Mouse (Mus musculus): ENCODE results near the gene Cat. TPM values are rescaled to one million over a fixed set of nuclear protein-coding genes. Genes with fewer than 3 reads are reported as not detected.

Gene Cat
- 245 and 267 TPM in 2 replicates for polyA plus RNA-seq (2015; fragmentation: Nextera tagmentation; extraction: Ambion mirVana)

GRCm38 (mm10) chr2:103484617-103485401, at the start of gene Cat:
Gene Cat, minus strand, starts transcription at chr2:103485160.
- Histone ChIP-seq H3K27ac (ENCODE audit: low read depth) (peak within 1 kb of the TSS; percentile 100), H3K27me3 (ENCODE audit: insufficient read depth, low read length) (no peaks in the 10 kb centered on the region), H3K4me3 (ENCODE audit: low read depth, low read length) (peak within 1 kb of the TSS; percentile 92), H3K9me3 (ENCODE audit: low read length) (no peaks in the 10 kb centered on the region), H3K4me2 (ENCODE audit: low read depth, low read length) (peak within 1 kb of the TSS; percentile 75), H3K9ac (replicated peaks) (peak within 1 kb of the TSS; percentile 95), H3K36me3 (replicated peaks; ENCODE audit: insufficient read depth, low read length) (peaks cover 8% of the 10 kb centered on the region; the same call in 1 of the 2 replicates), H3K4me1 (ENCODE audit: insufficient read depth) (peaks cover 31% of the 10 kb centered on the region)
- ATAC-seq (peak; percentile 91), DNase-seq (peak; percentile 96)
- WGBS (ENCODE audit: insufficient replicate concordance), result under 1% methylated on average over 40 of the region's 41 CpGs
- TF ChIP-seq EP300 (IDR thresholded peaks at IDR 0.05; ENCODE audit: low read depth) (peak; percentile 48), CTCF (IDR thresholded peaks at IDR 0.05; ENCODE audit: low read depth) (no peak)

- Histone ChIP-seq H3K4me3 (ENCODE audit: low read depth, low read length) (no peak overlapping the region), H3K36me3 (replicated peaks; ENCODE audit: insufficient read depth, low read length) (no peaks in the 10 kb centered on the region), H3K4me1 (ENCODE audit: insufficient read depth) (no peaks in the 10 kb centered on the region), H3K4me2 (ENCODE audit: low read depth, low read length) (no peak overlapping the region), H3K9me3 (ENCODE audit: low read length) (no peaks in the 10 kb centered on the region), H3K27ac (ENCODE audit: low read depth) (no peak overlapping the region), H3K27me3 (ENCODE audit: insufficient read depth, low read length) (no peaks in the 10 kb centered on the region), H3K9ac (replicated peaks) (no peak overlapping the region)
- no peak for DNase-seq
- WGBS (ENCODE audit: insufficient replicate concordance), result 70% methylated on average over 1 of the region's 1 CpGs
- no peak for ATAC-seq
- no peak for TF ChIP-seq EP300 (IDR thresholded peaks at IDR 0.05; ENCODE audit: low read depth)
- no peak for TF ChIP-seq CTCF (IDR thresholded peaks at IDR 0.05; ENCODE audit: low read depth)
Observed at GRCm38 (mm10) chr2:103525596-103525995, 40.6 kb upstream of the Cat start.

GRCm38 (mm10) chr2:103516472-103516871, 31.5 kb upstream of the Cat start:
- WGBS (ENCODE audit: insufficient replicate concordance), result 49% methylated on average over 1 of the region's 1 CpGs
- H3K4me1 ChIP-seq (ENCODE audit: insufficient read depth), result no peaks in the 10 kb centered on the region
- H3K9ac ChIP-seq (replicated peaks), result no peak overlapping the region
- DNase-seq (no peak), ATAC-seq (peak; percentile 81)
- TF ChIP-seq CTCF (IDR thresholded peaks at IDR 0.05; ENCODE audit: low read depth) (no peak), EP300 (IDR thresholded peaks at IDR 0.05; ENCODE audit: low read depth) (peak; percentile 57)
- no peaks in the 10 kb centered on the region for H3K9me3 ChIP-seq (ENCODE audit: low read length)
- peak overlapping the region; percentile 63; the same call in 1 of the 2 replicates for H3K27ac ChIP-seq (ENCODE audit: low read depth)
- no peak overlapping the region for H3K4me2 ChIP-seq (ENCODE audit: low read depth, low read length)
- H3K4me3 ChIP-seq (ENCODE audit: low read depth, low read length), result no peak overlapping the region
- no peaks in the 10 kb centered on the region for H3K27me3 ChIP-seq (ENCODE audit: insufficient read depth, low read length)
- no peaks in the 10 kb centered on the region for H3K36me3 ChIP-seq (replicated peaks; ENCODE audit: insufficient read depth, low read length)

- 68% methylated on average over 6 of the region's 6 CpGs for WGBS (ENCODE audit: insufficient replicate concordance)
- no peaks in the 10 kb centered on the region for H3K4me1 ChIP-seq (ENCODE audit: insufficient read depth)
- ATAC-seq (no peak), DNase-seq (no peak)
- no peak overlapping the region for H3K4me3 ChIP-seq (ENCODE audit: low read depth, low read length)
- no peaks in the 10 kb centered on the region for H3K27me3 ChIP-seq (ENCODE audit: insufficient read depth, low read length)
- no peak for TF ChIP-seq CTCF (IDR thresholded peaks at IDR 0.05; ENCODE audit: low read depth)
- no peak for TF ChIP-seq EP300 (IDR thresholded peaks at IDR 0.05; ENCODE audit: low read depth)
- no peak overlapping the region for H3K9ac ChIP-seq (replicated peaks)
- H3K27ac ChIP-seq (ENCODE audit: low read depth), result no peak overlapping the region
- H3K36me3 ChIP-seq (replicated peaks; ENCODE audit: insufficient read depth, low read length), result no peaks in the 10 kb centered on the region
- no peak overlapping the region for H3K4me2 ChIP-seq (ENCODE audit: low read depth, low read length)
- no peaks in the 10 kb centered on the region for H3K9me3 ChIP-seq (ENCODE audit: low read length)
Observed at GRCm38 (mm10) chr2:103515513-103516180, 30.7 kb upstream of the Cat start.

- DNase-seq (no peak), ATAC-seq (peak; percentile 45; the same call in 1 of the 2 replicates)
- Histone ChIP-seq H3K9ac (replicated peaks) (no peak overlapping the region), H3K4me3 (ENCODE audit: low read depth, low read length) (no peak overlapping the region), H3K4me1 (ENCODE audit: insufficient read depth) (no peaks in the 10 kb centered on the region), H3K9me3 (ENCODE audit: low read length) (no peaks in the 10 kb centered on the region), H3K4me2 (ENCODE audit: low read depth, low read length) (no peak overlapping the region), H3K36me3 (replicated peaks; ENCODE audit: insufficient read depth, low read length) (no peaks in the 10 kb centered on the region), H3K27me3 (ENCODE audit: insufficient read depth, low read length) (no peaks in the 10 kb centered on the region), H3K27ac (ENCODE audit: low read depth) (peak overlapping the region; percentile 75)
- TF ChIP-seq EP300 (IDR thresholded peaks at IDR 0.05; ENCODE audit: low read depth) (0 out of 2 replicates have a peak, but pooled peaks have one; percentile 32), CTCF (IDR thresholded peaks at IDR 0.05; ENCODE audit: low read depth) (no peak)
- WGBS (ENCODE audit: insufficient replicate concordance), result 67% methylated on average over 5 of the region's 5 CpGs
Observed at GRCm38 (mm10) chr2:103512066-103512795, 27.3 kb upstream of the Cat start.

- DNase-seq (no peak), ATAC-seq (no peak)
- Histone ChIP-seq H3K27me3 (ENCODE audit: insufficient read depth, low read length) (no peaks in the 10 kb centered on the region), H3K27ac (ENCODE audit: low read depth) (peak overlapping the region; percentile 75), H3K4me2 (ENCODE audit: low read depth, low read length) (no peak overlapping the region), H3K9ac (replicated peaks) (no peak overlapping the region), H3K36me3 (replicated peaks; ENCODE audit: insufficient read depth, low read length) (no peaks in the 10 kb centered on the region), H3K4me1 (ENCODE audit: insufficient read depth) (no peaks in the 10 kb centered on the region), H3K9me3 (ENCODE audit: low read length) (no peaks in the 10 kb centered on the region), H3K4me3 (ENCODE audit: low read depth, low read length) (no peak overlapping the region)
- TF ChIP-seq CTCF (IDR thresholded peaks at IDR 0.05; ENCODE audit: low read depth) (no peak), EP300 (IDR thresholded peaks at IDR 0.05; ENCODE audit: low read depth) (no peak)
- 64% methylated on average over 1 of the region's 1 CpGs for WGBS (ENCODE audit: insufficient replicate concordance)
Observed at GRCm38 (mm10) chr2:103511631-103512030, 26.7 kb upstream of the Cat start.
